Mouse (Mus musculus): ENCODE data around the gene Mcrip1.
"Not testable (repeated sequence)": the region's sequence is repeated elsewhere in the genome, so short reads cannot be mapped to it uniquely, and the experiment has no call there.

GRCm38 (mm10) chr11:120582982-120583293 is 33.4 kb upstream of the Mcrip1 start:
- not testable (repeated sequence) for TF ChIP-seq CTCF (IDR thresholded peaks at IDR 0.05; ENCODE audit: extremely low read depth, insufficient read depth, insufficient read length, insufficient replicate concordance); POLR2A (IDR thresholded peaks at IDR 0.05; ENCODE audit: low read depth, low read length)
